Mouse (Mus musculus) cerebellum, adult 11-12 months (tissue): Measurements from ENCODE around the gene Zfp213.
A peak's percentile ranks its signal among the peaks of the same experiment; 100 is the strongest.
"Not testable (repeated sequence)": the region's sequence is repeated elsewhere in the genome, so short reads cannot be mapped to it uniquely, and the experiment has no call there.

ENCODE experiments used
- DNase-seq: peaks from one replicate; pipeline ENCODE4 v3.0.0; 2022

The Zfp213 gene

DNA sequence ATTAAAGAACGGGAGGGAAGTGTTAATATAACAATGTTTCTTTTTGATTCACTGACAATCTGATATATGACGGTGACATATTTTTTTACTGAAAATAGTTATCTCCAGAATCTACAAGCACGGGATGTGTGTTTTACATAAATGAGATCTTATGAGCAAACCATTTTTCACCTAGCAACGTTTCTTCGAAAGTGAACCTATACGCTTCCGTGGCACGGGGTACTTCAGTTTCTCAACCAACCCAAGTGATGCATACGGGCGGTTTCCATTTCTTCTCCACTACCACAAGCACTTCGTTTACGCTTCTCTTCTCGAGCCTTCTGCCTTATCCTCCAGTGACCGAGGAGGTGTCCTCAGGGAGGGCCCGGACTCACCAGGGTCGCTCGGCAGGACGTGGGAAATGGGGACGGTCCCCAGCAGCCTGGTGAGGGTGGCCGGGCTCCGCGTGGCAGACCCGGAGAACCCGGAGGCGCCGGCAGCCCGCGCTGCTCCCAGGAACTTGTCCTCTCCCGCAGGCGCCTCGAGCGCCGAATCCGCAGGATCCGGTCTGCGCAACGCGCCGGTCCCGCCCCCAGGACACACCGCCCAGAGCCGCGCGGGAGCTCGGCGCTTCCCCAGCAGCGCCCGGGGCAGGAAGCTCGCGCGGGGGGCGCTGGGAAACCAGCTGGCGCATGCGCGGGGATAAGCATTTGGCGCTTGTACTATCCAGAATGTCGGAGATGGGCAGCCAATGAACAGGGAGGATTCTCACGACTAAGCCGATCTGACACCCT is at the start of gene Zfp213:
TSS of gene Zfp213 (minus strand) at position 644 of the 773 bp plus-strand sequence.
- DNase-seq: peak; percentile 97

DNA sequence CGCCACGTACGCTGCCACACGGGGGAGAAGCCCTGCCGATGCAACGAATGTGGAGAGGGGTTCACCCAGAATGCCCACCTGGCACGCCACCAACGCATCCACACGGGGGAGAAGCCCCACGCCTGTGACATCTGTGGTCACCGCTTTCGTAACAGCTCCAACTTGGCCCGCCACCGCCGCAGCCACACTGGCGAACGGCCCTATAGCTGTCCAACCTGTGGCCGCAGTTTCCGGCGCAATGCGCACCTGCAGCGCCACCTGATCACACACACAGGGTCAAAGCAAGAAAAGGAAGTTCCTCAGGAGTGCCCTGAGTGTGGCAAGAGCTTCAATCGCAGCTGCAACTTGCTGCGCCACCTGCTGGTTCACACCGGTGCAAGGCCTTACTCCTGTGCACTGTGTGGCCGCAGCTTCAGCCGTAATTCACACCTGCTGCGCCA is 46.3 kb upstream of the Zfp213 start:
- peak; percentile 78 for DNase-seq

DNA sequence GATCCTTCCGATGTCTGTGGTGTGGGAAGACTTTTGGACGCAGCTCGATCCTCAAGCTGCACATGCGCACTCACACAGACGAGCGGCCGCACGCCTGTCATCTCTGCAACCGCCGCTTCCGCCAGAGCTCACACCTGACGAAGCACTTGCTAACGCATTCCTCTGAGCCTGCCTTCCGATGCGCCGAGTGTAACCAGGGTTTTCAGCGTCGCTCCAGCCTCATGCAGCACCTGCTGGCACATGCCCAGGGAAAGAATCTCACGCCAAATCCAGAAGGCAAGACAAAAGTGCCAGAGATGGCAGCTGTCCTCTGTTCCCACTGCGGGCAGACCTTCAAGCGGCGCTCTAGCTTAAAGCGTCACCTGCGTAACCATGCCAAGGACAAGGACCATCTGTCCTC is 45.6 kb upstream of the Zfp213 start:
- peak; percentile 74 for DNase-seq

DNA sequence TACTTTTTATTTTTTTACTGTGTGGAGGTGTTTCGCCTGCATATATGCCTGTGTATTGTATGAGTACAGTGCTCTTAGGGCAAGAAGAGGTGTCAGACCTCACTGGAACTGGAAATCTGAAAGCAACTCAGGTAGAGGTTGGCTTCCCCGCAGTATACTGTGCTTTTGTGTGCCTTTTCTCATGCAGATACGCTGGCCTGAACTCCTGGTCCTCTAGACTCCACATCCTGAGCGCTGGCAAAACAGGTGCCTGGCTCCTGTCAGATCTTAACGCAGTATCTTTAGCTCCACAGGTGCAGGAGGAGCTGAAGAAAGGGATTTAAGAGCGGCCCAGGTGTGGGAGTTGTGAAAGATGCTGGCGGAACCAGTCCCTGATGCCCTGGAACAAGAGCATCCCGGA is 41.2 kb upstream of the Zfp213 start:
- no peak for DNase-seq

DNA sequence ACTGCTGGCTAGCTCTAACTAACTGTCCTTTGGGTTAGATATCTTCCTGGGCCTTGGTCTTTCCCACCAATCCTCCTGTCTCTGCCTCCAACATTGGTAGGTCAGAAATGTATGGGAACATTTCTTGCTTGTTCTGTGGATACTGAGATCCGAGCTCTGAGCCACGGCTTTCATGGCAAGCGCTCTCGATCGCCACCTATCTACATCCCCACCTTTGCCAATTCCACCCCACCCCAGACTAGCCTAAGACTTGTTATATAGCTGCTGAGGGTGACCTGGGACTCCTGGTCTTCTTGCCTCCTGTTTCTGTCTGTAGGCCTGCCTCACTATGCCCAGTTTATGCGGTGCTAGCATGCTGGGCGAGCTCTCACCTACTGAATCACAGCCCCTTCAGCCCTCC is 40.4 kb upstream of the Zfp213 start:
- DNase-seq: no peak

DNA sequence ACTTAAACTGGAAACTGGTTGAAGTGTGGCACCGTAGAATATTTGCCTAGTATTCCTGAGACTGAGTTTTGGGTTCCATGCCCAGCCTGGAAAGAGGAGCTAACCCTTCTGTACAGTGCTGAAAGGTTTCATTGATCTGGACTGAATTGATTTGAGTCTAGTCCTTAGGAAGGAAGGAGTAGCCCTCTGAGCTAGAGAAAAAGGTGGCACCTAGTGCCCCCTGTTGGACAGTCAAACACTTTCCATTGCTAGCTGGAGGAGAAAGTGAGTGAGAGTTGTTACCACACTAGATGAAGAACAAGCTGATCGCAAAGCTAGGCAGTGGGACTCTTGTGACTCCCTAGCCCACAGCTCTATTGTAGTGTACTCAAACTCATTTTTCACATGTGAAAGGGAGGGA is 39.5 kb upstream of the Zfp213 start:
- no peak for DNase-seq

DNA sequence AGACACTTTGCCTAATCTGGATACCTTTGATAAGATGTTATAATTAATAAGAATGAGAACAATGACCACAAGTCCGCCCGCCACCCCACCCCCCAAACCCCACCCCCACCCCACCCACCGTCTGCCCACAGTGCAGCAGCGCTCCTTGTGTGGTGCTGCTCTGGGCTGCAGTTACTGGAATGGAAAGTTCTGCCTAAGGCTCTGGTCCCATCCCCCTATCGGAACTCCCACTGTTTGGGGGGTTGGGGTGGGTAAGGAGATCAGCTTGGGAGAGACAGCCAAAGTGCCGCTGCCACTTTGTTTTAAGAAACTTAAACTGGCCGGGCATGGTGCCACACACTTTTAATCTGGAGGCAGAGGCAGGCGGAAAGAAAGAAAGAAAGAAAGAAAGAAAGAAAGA is 39.0 kb upstream of the Zfp213 start:
- no peak for DNase-seq

DNA sequence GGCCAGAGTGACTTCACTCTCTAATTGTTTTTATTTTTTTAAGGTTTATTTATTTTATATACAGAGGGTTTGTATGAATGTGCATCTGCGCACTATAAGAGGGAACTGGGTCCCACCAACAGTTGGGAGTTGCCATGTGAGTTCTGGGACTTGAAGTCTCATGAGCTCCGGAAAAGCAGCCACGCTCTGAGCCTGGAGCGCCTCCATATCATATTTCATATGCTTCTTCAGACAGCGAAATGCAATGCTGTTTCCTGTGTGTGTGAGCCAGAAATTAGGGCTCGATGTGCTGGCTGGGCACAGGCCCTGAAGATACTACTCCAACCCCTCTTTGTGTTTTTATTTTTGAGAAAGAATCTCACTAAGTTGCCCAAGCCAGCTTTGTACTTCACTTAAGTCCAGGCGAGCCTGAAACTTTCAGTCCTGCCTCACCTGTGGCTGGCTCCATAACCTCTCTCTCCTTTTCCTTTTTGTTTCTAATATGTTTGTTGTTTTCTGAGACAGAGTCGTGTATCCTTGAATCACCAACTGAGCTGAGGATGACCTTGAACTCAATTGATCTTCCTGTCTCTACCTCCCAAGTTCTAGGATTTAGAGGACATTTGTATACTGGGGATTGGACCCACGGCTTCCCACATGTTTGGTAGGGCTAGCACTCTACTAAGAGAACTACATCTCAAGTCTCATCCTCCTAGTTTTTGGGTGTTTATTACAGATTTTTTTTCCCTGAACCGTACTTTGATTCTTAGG is 38.0 kb upstream of the Zfp213 start:
- DNase-seq: no peak

DNA sequence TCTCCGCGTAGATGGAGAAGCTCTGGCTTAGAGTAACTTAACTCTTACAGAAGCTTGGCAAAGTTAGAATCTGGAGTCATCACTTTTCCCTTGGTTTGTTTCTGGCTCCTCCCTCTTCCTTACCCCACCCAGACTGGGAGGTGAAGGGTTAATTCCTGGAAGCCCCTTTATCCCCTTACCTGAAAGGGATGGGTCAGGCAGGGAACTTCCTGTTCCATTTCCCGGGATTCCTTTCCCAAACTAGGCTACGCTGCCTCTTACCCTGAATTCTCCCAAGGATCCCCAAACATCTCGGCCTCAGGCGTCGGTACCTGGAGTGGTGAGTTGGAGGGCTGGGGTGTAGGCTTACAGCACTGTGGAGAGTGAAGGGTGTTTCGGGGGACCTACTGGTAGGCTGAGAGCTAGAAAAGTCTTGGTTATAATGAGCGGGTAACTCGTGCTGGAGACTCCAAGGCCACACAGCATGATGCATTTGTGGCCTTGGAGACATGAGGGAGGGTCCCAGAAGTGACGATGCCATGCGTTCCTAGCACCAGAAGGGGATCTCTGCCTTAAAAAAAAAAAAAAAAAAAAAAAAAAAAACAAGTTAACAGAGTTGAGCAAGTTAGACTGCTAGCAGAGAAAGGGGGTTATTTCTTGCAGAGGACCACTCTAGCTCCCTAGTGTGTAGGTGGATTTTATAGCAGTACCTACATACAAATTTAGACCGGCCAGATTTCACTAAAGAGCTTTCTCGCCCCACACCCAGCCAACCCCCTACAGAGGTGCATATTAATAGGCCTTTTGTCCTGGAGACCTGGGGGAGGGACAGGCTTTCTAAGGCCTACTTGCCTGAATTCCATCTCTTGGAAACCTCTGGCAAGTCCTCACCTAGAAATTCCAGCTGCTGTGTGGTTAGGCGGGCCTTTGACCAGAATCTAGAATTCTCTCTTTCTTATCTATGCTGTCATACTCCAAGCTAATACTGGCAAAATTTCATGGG is 36.9 kb upstream of the Zfp213 start, which contains the start of gene Zscan10:
TSS of gene Zscan10 (plus strand) at position 216 of the 982 bp plus-strand sequence.
- DNase-seq: no peak

DNA sequence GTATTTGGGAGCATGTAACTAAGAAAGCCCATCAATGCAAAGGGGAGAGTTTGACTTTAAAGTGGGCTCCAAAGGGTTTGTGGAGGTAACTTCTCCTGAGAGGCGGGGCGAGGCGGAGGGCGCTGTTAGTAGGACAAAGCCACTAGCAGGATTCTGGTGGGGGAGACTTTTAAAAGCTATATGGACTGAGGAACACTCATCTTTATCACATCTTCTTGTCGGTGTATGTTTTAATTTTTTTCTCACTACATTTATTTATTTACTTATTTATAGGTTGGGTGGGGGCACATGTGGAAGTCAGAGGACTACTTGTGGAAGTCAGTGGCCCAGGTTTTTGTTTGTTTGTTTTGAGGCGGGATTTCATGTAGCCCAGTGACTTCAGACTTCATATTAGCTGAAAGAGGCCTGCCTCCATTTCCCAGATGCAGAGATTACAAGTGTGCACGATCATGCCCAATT is 35.6 kb upstream of the Zfp213 start:
- no peak for DNase-seq

DNA sequence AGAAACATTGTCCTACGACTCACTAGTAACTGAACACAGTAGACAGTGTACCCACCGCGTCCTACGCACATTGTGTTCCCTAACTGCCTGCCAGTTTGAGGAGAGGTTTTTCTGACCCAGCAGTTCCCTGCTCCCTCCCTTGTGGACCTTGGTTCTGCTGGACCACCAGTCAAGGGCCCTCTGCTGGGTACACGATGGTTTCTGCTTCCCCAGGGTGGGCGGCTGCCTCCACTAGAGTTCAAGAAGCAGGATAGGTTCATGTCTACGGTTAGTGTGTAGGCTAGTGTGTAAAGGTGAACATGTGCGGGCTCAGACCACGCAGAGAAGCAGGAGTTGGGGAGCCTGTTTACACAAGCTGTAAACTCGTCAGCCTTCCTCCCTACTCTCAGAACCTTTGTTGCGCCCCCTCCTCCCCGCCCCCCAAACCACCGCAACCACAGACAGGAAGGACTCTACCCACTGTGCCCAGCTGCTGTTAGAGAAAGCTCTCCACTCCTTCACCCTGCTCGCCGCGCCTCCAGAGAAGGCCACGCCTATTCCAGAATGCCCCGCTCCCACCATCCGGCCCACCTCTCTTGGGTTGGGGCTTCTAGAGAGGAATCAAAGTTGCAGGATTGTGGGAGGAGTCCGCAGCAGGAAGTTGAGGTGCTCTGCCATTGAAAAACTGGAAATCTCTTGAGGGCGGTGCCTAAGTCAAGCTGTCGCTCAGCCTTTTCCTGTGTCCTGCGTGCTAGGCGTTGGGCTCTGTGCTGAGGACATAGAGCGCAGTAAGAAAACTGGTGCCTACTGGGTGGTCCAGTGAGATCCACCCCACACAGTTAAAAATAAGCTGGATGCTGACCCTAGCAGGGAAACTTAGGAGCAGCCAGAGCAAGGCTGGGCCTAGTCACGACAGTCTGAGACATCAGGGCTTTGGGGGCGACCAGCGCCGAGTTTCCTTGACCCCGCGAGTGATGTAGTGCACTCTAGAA is 34.8 kb upstream of the Zfp213 start, which contains the start of gene Zfp13:
TSS of gene Zfp13 (minus strand) at position 906 of the 971 bp plus-strand sequence.
- peak; percentile 80 for DNase-seq

DNA sequence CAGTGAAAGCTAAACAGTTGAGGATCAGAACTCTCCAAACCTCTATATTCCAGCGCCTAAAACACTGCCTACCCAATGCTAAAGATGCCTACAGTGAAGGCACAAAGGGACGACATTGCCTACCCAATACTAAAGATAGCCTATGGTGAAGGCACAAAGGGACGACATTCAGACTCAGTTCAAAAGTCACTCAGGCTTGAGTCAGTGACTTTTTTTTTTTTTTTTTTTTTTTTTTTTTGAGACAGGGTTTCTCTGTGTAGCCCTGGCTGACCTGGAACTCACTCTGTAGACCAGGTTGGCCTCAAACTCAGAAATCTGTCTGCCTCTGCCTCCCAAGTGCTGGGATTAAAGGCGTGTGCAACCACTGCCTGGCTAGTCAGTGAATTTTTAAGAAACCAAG is 31.1 kb upstream of the Zfp213 start:
- DNase-seq: not testable (repeated sequence)

DNA sequence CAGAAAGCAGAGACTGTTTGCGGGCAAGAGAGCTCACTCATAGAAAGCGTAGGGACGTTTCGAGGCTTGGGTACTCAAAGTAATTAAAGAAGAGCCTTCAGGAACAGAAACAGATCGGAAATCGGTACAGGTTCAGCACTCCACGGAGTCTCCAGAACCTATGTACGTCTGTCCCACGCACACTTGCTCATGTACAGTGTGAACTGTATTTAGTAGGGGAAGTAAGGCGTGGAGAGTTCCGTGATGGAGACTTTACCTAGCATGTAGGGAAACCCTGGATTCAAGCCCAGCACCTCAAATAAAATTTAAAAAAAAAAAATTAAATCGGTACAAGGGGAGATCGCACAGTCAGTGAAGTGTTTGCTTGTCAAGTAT is 28.9 kb upstream of the Zfp213 start:
- DNase-seq: no peak

DNA sequence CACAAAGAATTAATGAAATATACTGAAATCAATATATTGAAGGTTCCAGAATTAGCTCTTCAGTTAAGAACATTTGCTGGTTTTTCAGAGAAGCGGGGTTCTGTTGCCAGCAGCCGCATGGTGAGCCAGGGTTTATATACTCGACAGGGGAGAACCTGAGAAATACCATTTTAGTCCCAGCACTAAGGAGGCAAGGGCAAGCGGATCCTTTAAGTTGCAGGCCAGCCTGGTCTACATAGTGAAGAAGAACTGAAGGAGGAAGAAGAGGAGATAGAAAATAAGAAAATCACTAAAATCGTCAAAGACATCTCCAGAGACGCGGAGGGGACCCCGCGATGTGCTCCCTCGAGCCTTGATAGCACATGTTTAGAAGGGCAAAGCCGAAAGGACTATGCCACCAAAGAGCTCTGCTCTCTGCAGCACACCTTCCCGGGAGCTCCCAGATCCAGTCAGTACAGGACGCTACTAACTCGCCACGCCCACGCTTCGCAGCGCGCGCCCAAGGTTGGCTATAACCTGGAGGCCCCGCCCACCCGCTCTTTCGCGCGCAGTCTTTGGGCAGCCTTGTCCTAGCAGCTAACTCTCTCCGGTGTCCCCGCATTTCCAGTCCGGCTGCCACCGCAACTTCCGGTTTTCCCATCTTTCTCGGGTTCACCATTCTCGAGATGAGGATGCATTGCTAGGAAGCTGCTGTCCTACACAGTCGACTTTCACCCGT is 28.3 kb upstream of the Zfp213 start:
- peak; percentile 99 for DNase-seq

DNA sequence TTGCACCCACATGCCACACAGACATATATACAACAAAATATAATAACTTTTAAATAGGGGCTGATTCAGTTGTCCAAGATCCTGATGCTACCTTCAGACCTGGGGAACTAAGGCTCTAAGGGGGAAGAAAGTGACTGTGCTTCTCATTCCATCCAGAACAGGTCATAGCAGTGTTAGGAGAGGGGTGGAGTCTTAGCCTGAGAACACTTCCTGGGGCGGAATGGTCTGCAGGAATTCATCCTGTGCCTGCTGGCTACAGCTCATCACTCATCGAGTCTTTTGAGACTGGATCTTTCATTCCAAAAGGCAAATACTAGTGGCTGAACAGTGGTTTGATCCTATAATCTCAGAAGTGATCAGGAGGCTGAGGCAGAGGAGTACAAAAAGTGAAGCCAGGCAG is 23.2 kb upstream of the Zfp213 start:
- DNase-seq: no peak

DNA sequence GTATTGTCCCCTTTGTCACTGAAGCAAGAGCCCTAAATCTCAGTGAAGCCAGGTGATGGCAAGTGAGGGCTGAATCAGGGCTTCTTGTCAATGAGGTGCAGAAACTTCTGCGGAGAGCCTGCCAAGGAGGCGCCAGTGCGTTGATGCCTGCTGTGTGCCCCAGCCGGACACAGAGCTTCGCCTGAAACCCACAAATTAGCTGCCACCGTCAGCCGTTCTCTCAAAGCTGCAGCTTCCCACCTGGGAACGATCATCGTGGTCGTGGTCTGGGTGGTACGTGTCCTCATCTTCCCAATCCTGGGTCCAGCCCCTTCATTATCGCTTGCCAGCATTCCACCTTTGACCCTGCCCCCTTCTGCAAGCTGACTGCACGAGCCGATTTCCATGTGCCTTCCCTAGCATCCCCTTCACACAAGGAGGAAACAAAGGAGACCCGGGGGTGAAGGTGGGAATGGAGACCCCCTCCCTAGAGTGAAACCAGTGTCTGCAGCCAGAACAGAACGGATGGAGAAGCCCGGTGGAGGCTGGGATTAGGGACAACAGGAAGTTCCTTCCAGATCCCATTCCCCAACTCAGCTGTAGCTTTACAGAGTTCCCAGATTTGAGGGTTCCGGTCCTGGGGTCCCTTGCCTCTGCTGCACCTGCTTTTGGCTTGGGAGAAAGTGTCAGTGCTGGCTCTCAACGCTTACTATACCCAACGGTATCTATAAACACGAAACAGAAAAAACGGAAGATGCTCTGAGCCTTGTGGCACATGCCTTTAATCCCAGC is 21.9 kb upstream of the Zfp213 start:
- DNase-seq: peak; percentile 73

DNA sequence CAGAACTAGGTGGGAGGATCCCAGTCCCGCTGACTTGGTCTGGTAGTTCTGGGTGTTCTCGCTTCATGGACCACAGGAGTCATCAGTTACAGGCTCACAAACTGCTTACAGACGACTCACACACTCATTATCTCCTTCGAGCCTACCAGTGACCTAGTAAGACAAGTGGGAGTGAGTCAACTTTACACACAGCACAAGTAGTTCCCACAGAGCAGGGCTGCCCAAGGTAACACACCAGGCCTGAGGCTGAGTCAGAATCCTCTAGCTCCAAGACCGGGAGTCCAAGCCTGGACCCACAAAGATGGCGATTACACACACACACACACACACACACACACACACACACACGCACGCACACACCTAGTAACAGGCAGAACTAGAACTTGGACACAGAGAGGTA is 20.7 kb upstream of the Zfp213 start:
- no peak for DNase-seq

DNA sequence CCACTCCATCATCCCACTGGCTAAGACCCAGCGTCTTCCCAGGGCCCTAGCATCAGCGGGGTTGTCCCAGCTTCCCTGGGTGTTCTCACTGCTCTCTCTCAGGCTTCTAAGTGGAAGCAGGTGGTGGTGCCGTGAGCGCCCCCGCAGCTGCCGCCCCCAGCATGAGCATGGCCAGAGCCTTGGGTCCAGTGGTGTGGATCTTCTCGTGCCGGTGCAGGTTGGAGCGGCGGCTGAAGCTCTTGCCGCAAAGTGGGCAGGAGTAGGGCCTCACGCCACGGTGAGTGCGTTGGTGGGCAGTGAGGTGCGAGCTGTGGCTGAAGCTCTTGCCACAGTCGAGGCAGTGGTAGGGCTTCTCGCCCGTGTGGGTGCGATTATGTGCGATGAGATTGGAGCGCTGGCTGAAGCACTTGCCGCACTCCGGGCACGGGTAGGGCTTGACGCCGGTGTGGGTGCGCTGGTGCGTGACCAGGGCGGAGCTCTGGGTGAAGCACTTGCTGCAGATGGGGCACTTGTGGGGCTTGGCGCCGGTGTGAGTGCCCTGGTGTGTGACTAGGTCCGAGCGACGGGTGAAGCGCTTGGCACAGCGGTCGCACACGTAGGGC is 12.0 kb upstream of the Zfp213 start:
- no peak for DNase-seq

DNA sequence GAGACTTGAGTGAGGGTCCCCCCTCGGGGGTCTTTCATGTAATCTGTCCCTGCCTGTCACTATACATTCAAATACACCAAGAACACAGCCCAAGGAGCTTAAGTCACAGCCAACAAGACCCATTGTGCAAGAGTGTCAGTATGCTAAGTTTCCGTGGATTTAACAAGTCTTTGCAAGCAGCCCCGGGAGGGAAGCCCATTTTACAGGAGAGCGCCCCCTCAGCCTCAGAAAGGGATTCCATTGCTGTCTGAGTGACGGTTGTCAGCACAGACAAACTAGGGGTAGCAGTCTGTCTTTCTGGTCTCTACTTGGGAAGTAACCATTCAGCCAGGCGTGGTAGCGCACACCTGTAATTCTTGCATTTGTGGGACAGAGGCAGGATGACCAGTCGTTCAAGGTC is 10.1 kb upstream of the Zfp213 start:
- no peak for DNase-seq

DNA sequence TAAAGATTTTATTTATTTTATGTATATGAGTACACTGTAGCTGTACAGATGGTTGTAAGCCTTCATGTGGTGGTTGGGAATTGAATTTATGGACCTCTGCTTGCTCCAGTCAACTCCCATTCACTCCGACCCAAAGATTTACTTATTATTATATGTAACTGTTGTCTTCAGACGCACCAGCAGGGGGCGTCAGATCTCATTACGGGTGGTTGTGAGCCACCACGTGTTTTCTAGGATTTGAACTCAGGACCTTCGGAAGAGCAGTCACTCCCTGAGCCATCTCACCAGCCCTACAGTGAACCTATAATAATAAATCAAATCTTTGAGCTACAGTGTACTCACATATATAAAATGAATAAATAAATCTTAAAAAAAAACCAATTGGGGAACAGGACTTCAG is 8.0 kb upstream of the Zfp213 start:
- no peak for DNase-seq
